Mouse (Mus musculus) layer of hippocampus, adult 9-11 months (tissue): Measurements from ENCODE around the gene Tmem191c.

Experiments used
- DNase-seq: peaks from one replicate; pipeline ENCODE4 v3.0.0; 2022

Tmem191c gene

DNA sequence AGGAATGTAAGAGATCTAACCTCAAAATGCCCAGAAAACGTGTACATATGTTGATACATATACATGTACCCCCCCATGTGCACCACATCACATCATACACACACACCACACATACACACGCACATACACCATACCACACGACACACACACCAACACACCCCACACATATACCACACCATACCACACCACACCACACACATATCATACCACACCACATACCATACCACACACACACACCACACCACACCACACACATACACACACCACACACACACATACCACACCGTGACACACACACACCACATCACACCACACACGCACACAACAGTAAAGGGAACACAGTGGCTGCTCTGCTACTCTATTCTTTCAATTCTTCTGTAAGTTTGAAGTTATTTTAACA is 56.0 kb downstream of the Tmem191c start:
- DNase-seq: no peak
